Mouse (Mus musculus): ENCODE measurements around the gene Rrad.

DNA sequence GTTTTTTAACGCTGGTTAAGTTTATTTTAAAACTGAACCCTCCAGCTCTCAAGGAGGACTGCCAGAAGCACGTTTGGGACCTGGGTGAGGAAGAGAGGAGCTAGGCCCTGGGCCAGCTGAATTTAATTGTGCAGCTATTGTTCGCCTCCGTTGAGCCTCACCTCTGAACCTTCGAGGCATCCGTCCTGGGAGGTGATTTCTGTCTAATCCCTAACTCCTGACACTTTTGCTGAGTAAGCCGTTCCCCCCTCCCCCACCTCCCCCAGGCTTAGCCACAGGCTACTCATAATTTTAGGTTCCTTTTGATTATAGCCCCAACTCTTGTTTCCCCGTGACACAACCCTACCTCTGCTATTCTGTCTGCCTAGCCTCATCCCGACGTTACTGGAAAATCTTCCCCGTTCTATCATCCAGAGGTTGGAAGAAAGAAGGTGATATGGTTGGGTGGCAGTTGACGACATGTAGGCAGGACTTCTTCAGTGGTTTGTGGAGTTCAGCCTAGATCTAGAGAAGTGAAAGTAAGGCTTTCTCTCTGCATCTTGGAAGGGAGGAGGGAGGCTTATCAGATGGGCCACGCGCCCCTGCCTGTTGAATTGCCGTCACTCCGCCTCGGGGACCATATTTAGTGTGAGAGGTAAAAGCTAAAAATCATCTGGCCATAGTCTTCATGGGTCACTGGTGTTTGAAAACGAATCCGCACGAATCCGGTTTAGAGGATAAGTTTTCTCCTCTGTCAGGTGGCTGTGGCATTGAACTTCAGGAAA, 35.2 kb downstream of the Rrad start:
- no peak for TF ChIP-seq POLR2A (IDR thresholded peaks at IDR 0.05; ENCODE audit: borderline replicate concordance, extremely low read depth, low read depth, low read length)
- no peak for TF ChIP-seq CTCF (IDR thresholded peaks at IDR 0.05; ENCODE audit: insufficient read depth, low read length)

All from lung, adult 2 months (tissue).